Mouse (Mus musculus): ENCODE data around the gene 6030408B16Rik. TPM values are rescaled to one million over a fixed set of nuclear protein-coding genes. Genes with fewer than 3 reads are reported as not detected.

6030408B16Rik gene
- polyA plus RNA-seq, 1 experiment = not detected

- Histone ChIP-seq H3K9me3 (replicated peaks; ENCODE audit: control insufficient read depth, insufficient read depth, low read length, poor library complexity, severe bottlenecking) (no peaks in the 10 kb centered on the region), H3K4me3 (ENCODE audit: low read depth, low read length) (no peak overlapping the region), H3K36me3 (ENCODE audit: control insufficient read depth, insufficient read depth, low read length, poor library complexity, severe bottlenecking) (no peaks in the 10 kb centered on the region), H3K4me1 (ENCODE audit: control insufficient read depth, insufficient read depth, low read length) (peaks cover 4% of the 10 kb centered on the region), H3K27me3 (ENCODE audit: control insufficient read depth, insufficient read depth, low read length, poor library complexity, severe bottlenecking) (no peaks in the 10 kb centered on the region), H3K9ac (ENCODE audit: low read depth, poor library complexity, severe bottlenecking) (no peak overlapping the region), H3K27ac (ENCODE audit: insufficient read depth, low read length) (no peak overlapping the region)
- TF ChIP-seq EP300 (IDR thresholded peaks at IDR 0.05; ENCODE audit: insufficient read depth, low read depth, low read length) = no peak
- no peak for TF ChIP-seq POLR2A (IDR thresholded peaks at IDR 0.05; ENCODE audit: insufficient read depth, low read length)
- no peak for TF ChIP-seq CTCF (IDR thresholded peaks at IDR 0.05; ENCODE audit: low read depth, low read length)
These were observed 42.7 kb upstream of the 6030408B16Rik start for GRCm38 (mm10) chr15:101250220-101250800.

DNA sequence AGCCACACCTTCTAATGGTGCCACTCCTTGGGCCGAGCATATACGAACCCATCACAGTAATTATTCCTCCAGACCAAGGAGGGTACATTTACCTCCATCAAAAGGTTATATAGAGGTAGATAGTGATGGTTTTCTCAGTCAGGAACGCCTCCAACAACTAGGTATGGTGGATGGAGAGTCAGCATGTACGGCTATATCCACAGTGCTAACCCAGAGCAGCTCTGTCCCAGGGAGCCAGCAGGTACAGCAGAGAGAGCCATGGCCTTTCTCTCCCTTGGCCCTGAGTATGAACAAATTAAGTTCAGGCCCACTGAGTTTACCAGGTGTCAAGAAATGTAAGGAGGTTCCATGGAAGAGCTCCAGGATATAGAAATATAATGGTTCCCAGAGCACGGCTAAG lies 41.1 kb upstream of the 6030408B16Rik start:
- no peaks in the 10 kb centered on the region for H3K27me3 ChIP-seq (ENCODE audit: control insufficient read depth, insufficient read depth, low read length, poor library complexity, severe bottlenecking)
- no peak overlapping the region for H3K27ac ChIP-seq (ENCODE audit: insufficient read depth, low read length)
- no peaks in the 10 kb centered on the region for H3K9me3 ChIP-seq (replicated peaks; ENCODE audit: control insufficient read depth, insufficient read depth, low read length, poor library complexity, severe bottlenecking)
- H3K36me3 ChIP-seq (ENCODE audit: control insufficient read depth, insufficient read depth, low read length, poor library complexity, severe bottlenecking) = no peaks in the 10 kb centered on the region
- H3K9ac ChIP-seq (ENCODE audit: low read depth, poor library complexity, severe bottlenecking) = no peak overlapping the region
- no peak overlapping the region for H3K4me3 ChIP-seq (ENCODE audit: low read depth, low read length)
- H3K4me1 ChIP-seq (ENCODE audit: control insufficient read depth, insufficient read depth, low read length) = peaks cover 14% of the 10 kb centered on the region
- TF ChIP-seq EP300 (IDR thresholded peaks at IDR 0.05; ENCODE audit: insufficient read depth, low read depth, low read length) = no peak
- no peak for TF ChIP-seq POLR2A (IDR thresholded peaks at IDR 0.05; ENCODE audit: insufficient read depth, low read length)
- TF ChIP-seq CTCF (IDR thresholded peaks at IDR 0.05; ENCODE audit: low read depth, low read length) = no peak

DNA sequence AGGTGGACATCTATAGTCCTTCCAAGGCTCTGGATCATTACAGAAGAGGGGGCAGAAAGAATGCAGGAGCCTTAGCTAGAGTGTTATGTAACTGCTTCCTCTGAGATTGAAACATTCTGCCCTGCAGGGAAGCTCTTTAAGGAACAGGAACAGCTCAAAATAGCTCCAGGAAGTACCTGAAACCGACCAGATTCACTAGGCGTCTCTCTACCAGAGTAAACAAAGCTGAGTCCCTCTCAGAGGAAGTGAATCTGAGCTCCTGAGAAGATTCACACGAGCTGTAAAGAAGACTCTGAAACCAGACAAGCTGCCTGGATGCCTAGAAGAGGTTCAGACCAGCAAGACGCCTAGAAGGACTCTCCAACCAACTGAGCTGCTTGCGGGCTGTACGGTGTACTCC lies 40.4 kb upstream of the 6030408B16Rik start:
- no peak overlapping the region for H3K27ac ChIP-seq (ENCODE audit: insufficient read depth, low read length)
- no peak for TF ChIP-seq EP300 (IDR thresholded peaks at IDR 0.05; ENCODE audit: insufficient read depth, low read depth, low read length)
- H3K27me3 ChIP-seq (ENCODE audit: control insufficient read depth, insufficient read depth, low read length, poor library complexity, severe bottlenecking) = no peaks in the 10 kb centered on the region
- H3K36me3 ChIP-seq (ENCODE audit: control insufficient read depth, insufficient read depth, low read length, poor library complexity, severe bottlenecking) = no peaks in the 10 kb centered on the region
- H3K4me1 ChIP-seq (ENCODE audit: control insufficient read depth, insufficient read depth, low read length) = peaks cover 13% of the 10 kb centered on the region
- no peak overlapping the region for H3K9ac ChIP-seq (ENCODE audit: low read depth, poor library complexity, severe bottlenecking)
- H3K4me3 ChIP-seq (ENCODE audit: low read depth, low read length) = no peak overlapping the region
- no peaks in the 10 kb centered on the region for H3K9me3 ChIP-seq (replicated peaks; ENCODE audit: control insufficient read depth, insufficient read depth, low read length, poor library complexity, severe bottlenecking)

- peak overlapping the region; percentile 74; the same call in 1 of the 2 replicates for H3K9ac ChIP-seq (ENCODE audit: low read depth, poor library complexity, severe bottlenecking)
- peaks cover 12% of the 10 kb centered on the region for H3K4me1 ChIP-seq (ENCODE audit: control insufficient read depth, insufficient read depth, low read length)
- H3K4me3 ChIP-seq (ENCODE audit: low read depth, low read length) = peak overlapping the region; percentile 55
- H3K27ac ChIP-seq (ENCODE audit: insufficient read depth, low read length) = peak overlapping the region; percentile 61
- no peaks in the 10 kb centered on the region for H3K27me3 ChIP-seq (ENCODE audit: control insufficient read depth, insufficient read depth, low read length, poor library complexity, severe bottlenecking)
- TF ChIP-seq POLR2A (IDR thresholded peaks at IDR 0.05; ENCODE audit: insufficient read depth, low read length) (no peak), CTCF (IDR thresholded peaks at IDR 0.05; ENCODE audit: low read depth, low read length) (no peak), EP300 (IDR thresholded peaks at IDR 0.05; ENCODE audit: insufficient read depth, low read depth, low read length) (no peak)
- H3K36me3 ChIP-seq (ENCODE audit: control insufficient read depth, insufficient read depth, low read length, poor library complexity, severe bottlenecking) = no peaks in the 10 kb centered on the region
- no peaks in the 10 kb centered on the region for H3K9me3 ChIP-seq (replicated peaks; ENCODE audit: control insufficient read depth, insufficient read depth, low read length, poor library complexity, severe bottlenecking)
These were observed 39.5 kb upstream of the 6030408B16Rik start for GRCm38 (mm10) chr15:101253563-101253885.

DNA sequence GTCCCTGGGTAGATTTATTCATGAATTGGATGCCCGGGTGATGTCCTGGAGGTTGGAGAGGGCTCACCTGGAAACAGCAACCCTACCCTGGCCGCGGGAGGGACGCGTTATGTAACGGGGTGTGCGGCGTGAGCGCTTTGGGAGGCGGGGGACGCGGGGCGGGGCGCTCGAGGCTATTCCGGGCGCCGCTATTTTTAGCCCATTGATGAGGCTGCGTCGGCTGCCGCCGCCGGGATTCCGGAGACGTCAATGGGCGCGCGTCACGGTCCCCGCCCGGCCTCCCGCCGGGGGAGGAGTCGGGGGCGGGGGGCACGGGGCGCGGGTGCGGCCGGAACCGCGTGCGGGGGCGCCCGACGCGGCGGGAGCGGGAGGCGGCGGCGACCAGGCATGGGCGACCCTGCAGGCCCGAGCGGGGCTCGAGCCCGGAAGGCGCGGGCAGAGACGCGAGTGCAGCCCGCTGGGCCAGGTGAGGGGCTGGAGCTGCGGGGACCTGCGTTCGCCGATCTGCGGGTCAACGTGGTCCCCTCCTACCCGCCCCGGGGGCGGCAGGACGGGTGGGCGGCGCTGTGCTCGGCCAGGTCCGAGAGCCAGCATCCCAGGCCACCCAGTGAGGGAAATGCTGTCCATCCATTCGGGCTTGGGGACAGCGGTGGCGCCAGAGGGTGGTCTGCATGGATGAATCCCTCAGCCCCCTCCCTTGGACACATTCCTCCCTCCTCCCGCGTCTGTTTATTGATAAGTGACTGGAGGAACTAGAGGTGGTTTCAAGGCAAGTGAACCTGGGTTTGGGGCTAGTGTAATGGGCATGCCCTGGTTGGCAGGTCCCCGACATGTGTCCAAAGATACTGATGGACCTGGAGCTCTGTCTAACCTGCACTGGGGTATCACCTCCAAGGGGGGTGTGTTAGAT lies 38.9 kb upstream of the 6030408B16Rik start, which contains the start of gene Nr4a1:
Gene Nr4a1, plus strand, starts transcription at position 384 of the 910 bp plus-strand sequence.
- TF ChIP-seq EP300 (IDR thresholded peaks at IDR 0.05; ENCODE audit: insufficient read depth, low read depth, low read length) (0 out of 2 replicates have a peak, but pooled peaks have one; percentile 10), POLR2A (IDR thresholded peaks at IDR 0.05; ENCODE audit: insufficient read depth, low read length) (no peak)
- Histone ChIP-seq H3K36me3 (ENCODE audit: control insufficient read depth, insufficient read depth, low read length, poor library complexity, severe bottlenecking) (no peaks in the 10 kb centered on the region), H3K4me3 (ENCODE audit: low read depth, low read length) (peak within 1 kb of the TSS; percentile 78), H3K4me1 (ENCODE audit: control insufficient read depth, insufficient read depth, low read length) (peaks cover 12% of the 10 kb centered on the region), H3K9me3 (replicated peaks; ENCODE audit: control insufficient read depth, insufficient read depth, low read length, poor library complexity, severe bottlenecking) (no peaks in the 10 kb centered on the region), H3K27me3 (ENCODE audit: control insufficient read depth, insufficient read depth, low read length, poor library complexity, severe bottlenecking) (no peaks in the 10 kb centered on the region), H3K9ac (ENCODE audit: low read depth, poor library complexity, severe bottlenecking) (peak within 1 kb of the TSS; percentile 74), H3K27ac (ENCODE audit: insufficient read depth, low read length) (peak within 1 kb of the TSS; percentile 61)

DNA sequence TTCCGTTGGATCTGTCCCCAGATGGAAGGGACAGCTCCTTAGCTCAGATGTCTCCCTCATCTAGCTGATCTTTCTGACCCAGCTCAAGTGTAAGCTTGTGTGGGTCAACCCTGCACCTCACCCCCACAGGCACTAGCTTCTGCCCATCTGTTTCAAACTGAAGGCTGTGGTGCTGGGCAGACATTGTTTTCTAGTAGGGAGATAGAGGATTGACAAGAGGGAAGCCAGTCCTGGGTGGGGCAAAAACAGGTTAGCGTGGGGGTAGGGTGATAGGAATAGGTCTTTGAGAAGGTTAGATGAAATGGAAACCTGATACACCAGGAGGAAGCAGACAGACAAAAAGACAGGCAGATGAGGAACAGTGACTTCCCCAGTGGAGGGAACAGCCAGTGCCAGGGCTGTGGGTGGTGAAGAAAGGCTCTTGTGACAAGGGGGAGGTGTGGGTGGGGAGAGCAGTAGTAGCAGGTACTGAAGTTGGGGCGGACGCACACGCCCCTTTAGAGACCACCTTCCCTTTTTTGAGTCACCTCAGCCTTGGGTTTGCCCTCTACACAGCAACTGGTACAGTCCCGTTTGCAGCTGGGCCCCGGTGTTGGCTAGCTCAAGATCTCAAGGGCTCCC lies 37.1 kb upstream of the 6030408B16Rik start:
- no peak for TF ChIP-seq EP300 (IDR thresholded peaks at IDR 0.05; ENCODE audit: insufficient read depth, low read depth, low read length)
- TF ChIP-seq CTCF (IDR thresholded peaks at IDR 0.05; ENCODE audit: low read depth, low read length) = no peak
- TF ChIP-seq POLR2A (IDR thresholded peaks at IDR 0.05; ENCODE audit: insufficient read depth, low read length) = no peak
- Histone ChIP-seq H3K36me3 (ENCODE audit: control insufficient read depth, insufficient read depth, low read length, poor library complexity, severe bottlenecking) (no peaks in the 10 kb centered on the region), H3K27ac (ENCODE audit: insufficient read depth, low read length) (no peak overlapping the region), H3K27me3 (ENCODE audit: control insufficient read depth, insufficient read depth, low read length, poor library complexity, severe bottlenecking) (no peaks in the 10 kb centered on the region), H3K9me3 (replicated peaks; ENCODE audit: control insufficient read depth, insufficient read depth, low read length, poor library complexity, severe bottlenecking) (no peaks in the 10 kb centered on the region), H3K4me3 (ENCODE audit: low read depth, low read length) (no peak overlapping the region), H3K4me1 (ENCODE audit: control insufficient read depth, insufficient read depth, low read length) (peaks cover 12% of the 10 kb centered on the region), H3K9ac (ENCODE audit: low read depth, poor library complexity, severe bottlenecking) (no peak overlapping the region)
